Mouse (Mus musculus) heart, embryonic 16.5 days (tissue): ENCODE results near the gene Islr2. TPM values are rescaled to one million over a fixed set of nuclear protein-coding genes. Genes with fewer than 3 reads are reported as not detected.
"Not testable (repeated sequence)": the region's sequence is repeated elsewhere in the genome, so short reads cannot be mapped to it uniquely, and the experiment has no call there.

ENCODE experiments used
- ATAC-seq: fragments of 200-750 bp; cut with Nextera tagmentation; replicated peaks from 2 replicates; pipeline ENCODE4 v1.8.0; 2017; ENCODE audit warnings: moderate number of reproducible peaks; ENCODE audit not compliant: insufficient read depth, low FRiP score; ENCODE audit errors: extremely low read depth
- H3K27ac ChIP-seq: fragments of 300-500 bp; sonication (generic); 2 replicates; pipeline ENCODE4 v1.5.1; 2014; ENCODE audit warnings: mild to moderate bottlenecking, low read length, control low read depth, moderate library complexity
- H3K27me3 ChIP-seq: fragments of 300-500 bp; sonication (generic); 2 replicates; pipeline ENCODE4 v1.6.1; 2014; ENCODE audit warnings: low read length, mixed read lengths; ENCODE audit not compliant: control insufficient read depth, insufficient read depth
- H3K36me3 ChIP-seq: fragments of 300-500 bp; sonication (generic); 2 replicates; pipeline ENCODE4 v1.6.1; 2014; ENCODE audit not compliant: control insufficient read depth, insufficient read depth
- H3K4me1 ChIP-seq: fragments of 300-500 bp; sonication (generic); 2 replicates; pipeline ENCODE4 v1.6.1; 2014; ENCODE audit warnings: low read length, mixed read lengths; ENCODE audit not compliant: control insufficient read depth, insufficient read depth
- H3K4me2 ChIP-seq: fragments of 300-500 bp; sonication (generic); 2 replicates; pipeline ENCODE4 v1.6.1; 2014; ENCODE audit warnings: low read depth, mild to moderate bottlenecking, control low read depth, low read length
- H3K4me3 ChIP-seq: fragments of 300-500 bp; sonication (generic); 2 replicates; pipeline ENCODE4 v1.5.1; 2014; ENCODE audit warnings: mild to moderate bottlenecking, control low read depth, low read length
- H3K9ac ChIP-seq: fragments of 300-500 bp; sonication (generic); 2 replicates; pipeline ENCODE4 v1.6.1; 2014; ENCODE audit warnings: low read length, control low read depth
- H3K9me3 ChIP-seq: fragments of 300-500 bp; sonication (generic); replicated peaks from 2 replicates; pipeline ENCODE4 v1.6.1; 2016; ENCODE audit warnings: low read length; ENCODE audit not compliant: control insufficient read depth
- WGBS: fragments of 180-500 bp; shearing (Covaris S2); extraction: QIAGEN DNeasy Blood & Tissue Kit; methylation state at CpG from one replicate; pipeline ENCODE4 v1.1.7; 2014; 5-methylcytosine and 5-hydroxymethylcytosine counted together
- polyA plus RNA-seq: library from polyadenylated mRNA; unstranded; fragments of >200 nt; fragmentation: Nextera tagmentation; extraction: Ambion mirVana; gene quantifications from 2 replicates; pipeline ENCODE4 v1.2.1, GENCODE M21; 2015

The Islr2 gene
- polyA plus RNA-seq, result 0.07 and 0.22 TPM in 2 replicates

DNA sequence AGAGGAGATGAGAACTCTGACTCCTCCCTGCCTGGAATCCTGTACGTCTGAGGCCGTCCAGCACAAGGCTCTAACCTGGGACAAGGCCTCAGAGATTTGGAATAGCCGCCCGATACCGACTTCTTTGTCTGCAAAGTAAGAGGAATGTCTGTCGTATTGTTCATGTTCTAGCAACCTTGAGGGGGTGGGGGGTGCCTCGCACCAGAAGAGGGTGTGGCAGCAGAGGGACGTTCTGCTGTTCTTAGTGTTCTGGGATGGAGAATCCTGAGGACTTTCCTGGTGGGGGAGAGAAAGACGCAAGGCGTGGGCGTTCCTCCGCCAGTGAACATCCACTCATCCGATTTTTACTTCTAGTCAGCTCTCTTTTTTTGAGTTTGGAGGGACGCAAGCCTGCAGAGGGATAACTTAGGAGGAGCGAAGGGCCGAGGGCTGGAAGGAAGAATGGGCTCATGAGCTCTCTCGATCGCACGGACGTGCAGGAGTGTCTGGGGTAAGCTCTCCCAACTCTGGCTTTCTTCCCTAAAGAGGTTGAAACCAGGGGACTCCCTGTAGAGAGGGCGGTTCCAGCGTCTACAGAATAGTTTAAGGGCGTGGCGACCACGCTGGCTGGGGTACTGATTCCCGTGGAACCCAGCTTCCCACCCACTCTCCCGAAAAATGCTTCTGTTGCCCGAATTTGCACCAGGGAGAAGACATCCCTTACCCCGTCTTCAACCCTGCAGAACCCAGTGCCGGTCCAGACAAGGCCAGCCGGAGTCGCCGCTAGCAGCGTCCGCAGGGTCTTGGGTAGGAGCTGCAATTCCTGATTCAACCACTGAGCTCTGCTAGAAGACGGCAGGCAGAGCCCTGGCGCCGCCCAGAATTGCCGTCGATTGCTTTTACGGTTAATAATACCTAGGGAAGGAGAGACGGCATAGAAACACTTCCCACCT, at the start of gene Islr2, which contains the start of gene Islr:
Islr2 (minus strand) TSS at position 804 of the 932 bp plus-strand sequence.
Islr (minus strand) TSS at position 791 of the 932 bp plus-strand sequence.
- no peak within 1 kb of the TSS for H3K27ac ChIP-seq
- H3K9me3 ChIP-seq, result no peaks in the 10 kb centered on the region
- peaks cover 55% of the 10 kb centered on the region for H3K27me3 ChIP-seq
- H3K9ac ChIP-seq, result peak within 1 kb of the TSS; percentile 43; the same call in 1 of the 2 replicates
- 3% methylated on average over 42 of the region's 42 CpGs for WGBS
- peak; percentile 77 for ATAC-seq
- H3K4me2 ChIP-seq, result peak within 1 kb of the TSS; percentile 58
- H3K4me1 ChIP-seq, result peaks cover 15% of the 10 kb centered on the region
- H3K4me3 ChIP-seq, result peak within 1 kb of the TSS; percentile 44
- no peaks in the 10 kb centered on the region for H3K36me3 ChIP-seq

DNA sequence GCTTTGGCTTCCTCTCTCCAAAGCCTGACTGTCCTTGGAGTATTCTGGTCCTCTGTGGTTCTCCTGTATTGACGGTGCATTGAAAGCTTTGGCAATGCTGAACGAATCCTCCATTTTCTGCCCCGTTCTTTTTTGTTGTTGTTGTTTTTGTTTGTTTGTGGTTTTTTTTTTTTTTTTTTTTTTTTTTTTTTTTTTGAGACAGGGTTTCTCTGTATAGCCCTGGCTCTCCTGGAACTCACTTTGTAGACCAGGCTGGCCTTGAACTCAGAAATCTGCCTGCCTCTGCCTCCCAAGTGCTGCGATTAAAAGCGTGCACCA, 49.6 kb upstream of the Islr2 start:
- Histone ChIP-seq H3K9ac (peak overlapping the region; percentile 93), H3K4me3 (peak overlapping the region; percentile 94), H3K4me1 (peaks cover 17% of the 10 kb centered on the region), H3K27ac (peak overlapping the region; percentile 86), H3K4me2 (peak overlapping the region; percentile 90)
- H3K36me3 ChIP-seq, H3K27me3 ChIP-seq, H3K9me3 ChIP-seq, ATAC-seq: not testable (repeated sequence)
- 58% methylated on average over 5 of the region's 5 CpGs for WGBS

DNA sequence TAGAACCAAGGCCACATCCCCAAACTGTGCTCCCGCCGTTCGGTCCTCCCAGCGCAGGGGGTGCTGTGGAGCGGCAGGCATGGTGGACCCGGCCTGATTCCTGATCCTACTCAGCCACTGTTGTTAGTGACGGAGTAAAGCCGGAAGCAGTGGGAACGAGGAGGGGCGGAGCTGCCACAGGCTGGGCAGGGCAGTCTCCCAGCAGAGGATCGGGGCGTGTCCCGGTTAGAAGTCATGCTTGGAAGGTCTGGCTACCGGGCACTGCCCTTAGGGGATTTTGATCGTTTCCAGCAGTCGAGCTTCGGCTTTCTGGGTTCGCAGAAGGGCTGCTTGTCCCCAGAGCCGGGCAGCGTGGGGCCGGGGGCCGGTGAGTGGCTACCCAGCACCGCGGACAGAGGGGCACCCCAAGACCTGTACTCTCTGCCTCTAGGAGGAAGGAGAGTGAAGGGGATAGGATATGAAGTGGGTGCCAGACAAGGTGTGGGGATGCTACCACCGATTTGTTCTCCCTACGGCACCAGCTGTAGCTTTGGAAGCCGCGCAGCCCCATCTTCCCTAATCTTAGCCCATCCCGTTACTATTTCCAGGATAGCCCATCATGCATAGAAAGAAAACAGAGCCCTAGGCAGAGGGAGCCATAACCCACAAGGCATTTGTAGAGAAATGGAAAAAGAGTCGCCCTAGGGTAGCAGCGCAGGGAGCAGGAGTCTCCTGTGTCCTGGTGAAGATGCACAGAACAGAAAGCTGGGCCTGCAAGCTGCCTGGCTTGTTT, 49.1 kb upstream of the Islr2 start, which contains the start of gene Stoml1:
Stoml1 (plus strand) TSS at position 132 of the 772 bp plus-strand sequence.
- Histone ChIP-seq H3K27ac (peak within 1 kb of the TSS; percentile 86), H3K9ac (peak within 1 kb of the TSS; percentile 93), H3K36me3 (peaks cover 5% of the 10 kb centered on the region), H3K4me2 (peak within 1 kb of the TSS; percentile 90), H3K9me3 (no peaks in the 10 kb centered on the region), H3K27me3 (no peaks in the 10 kb centered on the region), H3K4me3 (peak within 1 kb of the TSS; percentile 94), H3K4me1 (peaks cover 22% of the 10 kb centered on the region)
- under 1% methylated on average over 31 of the region's 31 CpGs for WGBS
- ATAC-seq, result peak; percentile 96

DNA sequence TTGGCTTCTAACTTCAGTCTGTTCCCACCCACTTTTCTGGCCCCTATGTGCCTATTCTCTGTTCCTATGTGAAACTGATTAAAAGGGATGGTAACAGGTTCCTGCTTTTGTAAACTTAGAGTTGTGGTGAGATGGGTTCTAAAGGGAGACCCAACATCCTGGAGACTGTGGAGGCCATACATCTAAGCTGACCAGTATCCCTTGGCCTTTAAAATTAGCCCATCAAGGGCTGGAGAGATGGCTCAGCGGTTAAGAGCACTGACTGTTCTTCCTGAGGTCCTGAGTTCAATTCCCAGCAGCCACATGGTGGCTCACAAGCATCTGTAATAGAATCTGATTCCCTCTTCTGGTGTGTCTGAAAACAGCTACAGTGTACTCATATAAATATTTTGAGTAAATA, 46.6 kb upstream of the Islr2 start:
- H3K27me3 ChIP-seq, H3K36me3 ChIP-seq, H3K4me2 ChIP-seq, ATAC-seq, H3K4me3 ChIP-seq, H3K9me3 ChIP-seq: not testable (repeated sequence)
- 100% methylated on average over 1 of the region's 1 CpGs for whole genome bisulfite sequencing
- Histone ChIP-seq H3K4me1 (peaks cover 40% of the 10 kb centered on the region), H3K9ac (peak overlapping the region; percentile 82), H3K27ac (peak overlapping the region; percentile 92)

DNA sequence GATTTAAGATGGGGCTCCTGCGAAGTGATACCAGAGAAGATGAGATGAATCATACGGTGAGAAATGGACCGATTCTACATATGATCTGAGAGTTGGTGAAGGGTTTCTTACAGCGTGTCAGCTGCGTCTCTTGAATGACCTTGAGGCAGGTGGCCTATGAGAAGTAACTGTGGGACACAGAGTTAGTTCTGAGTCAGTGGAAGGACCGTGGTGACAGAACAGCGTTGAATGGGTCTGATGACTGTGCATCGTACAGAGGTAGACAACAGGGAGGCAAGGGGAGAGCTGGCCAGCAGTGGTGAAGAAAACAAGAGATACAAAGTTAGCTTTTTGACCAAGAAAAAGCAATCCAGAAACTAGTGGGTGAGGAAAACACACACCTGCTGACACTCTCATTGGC, 46.2 kb upstream of the Islr2 start:
- Histone ChIP-seq H3K27me3 (no peaks in the 10 kb centered on the region), H3K36me3 (0 out of 2 replicates have a peak, but pooled peaks cover 2% of the 10 kb centered on the region), H3K9ac (peak overlapping the region; percentile 82), H3K27ac (peak overlapping the region; percentile 92), H3K4me2 (peak overlapping the region; percentile 72), H3K9me3 (no peaks in the 10 kb centered on the region), H3K4me1 (peaks cover 40% of the 10 kb centered on the region), H3K4me3 (peak overlapping the region; percentile 72)
- 62% methylated on average over 8 of the region's 8 CpGs for WGBS
- no peak for ATAC-seq

DNA sequence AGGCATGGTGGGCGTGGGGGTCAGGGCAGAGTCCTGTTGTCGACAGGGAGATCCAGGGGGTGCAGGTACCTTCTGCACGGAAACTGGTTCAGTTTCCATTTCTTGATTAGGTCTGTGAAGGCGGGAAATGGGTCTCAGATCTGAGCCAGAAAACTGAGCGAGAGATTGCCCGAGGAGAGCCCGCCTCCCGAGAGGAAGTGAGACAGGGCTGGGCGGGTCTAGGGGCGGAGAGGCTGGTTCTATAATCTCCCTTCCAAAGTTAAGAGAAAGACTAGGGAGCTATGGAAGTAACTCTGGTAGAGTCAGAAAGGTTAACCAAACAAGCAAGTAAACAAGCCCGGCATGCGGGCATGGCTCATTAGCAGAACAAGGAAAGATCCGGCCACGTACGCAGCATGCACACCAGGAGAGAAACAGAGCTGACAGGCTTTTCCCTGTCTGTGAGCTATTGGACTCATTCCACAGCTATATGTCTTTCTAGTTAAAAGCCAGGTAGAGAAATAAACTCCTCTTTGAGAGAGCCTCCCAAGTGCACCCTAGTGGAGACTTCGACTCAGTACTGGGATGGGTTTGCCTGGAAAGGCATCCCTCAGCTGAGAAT, 45.6 kb upstream of the Islr2 start, which contains the start of gene Pml:
Pml (minus strand) TSS at position 195 of the 601 bp plus-strand sequence.
- H3K27me3 ChIP-seq, result no peaks in the 10 kb centered on the region
- H3K4me3 ChIP-seq, result peak within 1 kb of the TSS; percentile 72
- H3K9ac ChIP-seq, result peak within 1 kb of the TSS; percentile 82
- H3K9me3 ChIP-seq, result no peaks in the 10 kb centered on the region
- H3K36me3 ChIP-seq, result 0 out of 2 replicates have a peak, but pooled peaks cover 2% of the 10 kb centered on the region
- peak within 1 kb of the TSS; percentile 92 for H3K27ac ChIP-seq
- under 1% methylated on average over 16 of the region's 16 CpGs for WGBS
- peaks cover 40% of the 10 kb centered on the region for H3K4me1 ChIP-seq
- ATAC-seq, result peak; percentile 58
- H3K4me2 ChIP-seq, result peak within 1 kb of the TSS; percentile 72

DNA sequence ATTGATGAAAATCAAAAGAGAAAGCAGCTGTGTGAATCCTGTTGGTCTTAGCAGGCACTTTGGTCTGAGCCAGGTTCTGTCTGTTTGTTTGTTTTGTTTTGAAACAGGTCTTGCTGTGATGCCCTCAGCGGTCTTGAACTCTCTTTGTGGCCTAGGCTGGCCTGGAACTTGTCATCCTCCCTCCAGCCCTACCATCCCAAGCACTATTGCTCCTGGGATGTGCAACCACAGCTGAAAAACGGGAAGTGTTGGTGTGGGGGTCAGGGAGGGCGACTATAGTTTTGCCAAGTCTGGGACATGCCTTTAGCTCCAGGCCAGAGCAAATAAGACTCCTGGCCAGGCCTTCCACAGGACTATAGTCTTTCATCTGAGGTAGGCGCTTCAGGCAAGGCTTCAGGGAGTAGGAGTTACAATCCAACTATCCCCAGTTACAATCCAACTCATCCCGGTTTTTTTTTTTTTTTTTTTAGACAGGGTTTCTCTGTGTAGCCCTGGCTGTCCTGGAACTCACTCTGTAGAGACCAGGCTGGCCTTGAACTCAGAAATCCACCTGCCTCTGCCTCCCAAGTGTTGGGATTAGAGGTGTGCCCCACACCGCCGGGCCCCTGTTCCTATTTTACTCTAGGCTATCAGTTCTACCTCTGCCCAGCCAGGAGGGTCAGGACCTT, 44.8 kb upstream of the Islr2 start:
- peak overlapping the region; percentile 72 for H3K4me3 ChIP-seq
- peak overlapping the region; percentile 82 for H3K9ac ChIP-seq
- WGBS, result 24% methylated on average over 7 of the region's 7 CpGs
- H3K9me3 ChIP-seq, result no peaks in the 10 kb centered on the region
- 0 out of 2 replicates have a peak, but pooled peaks cover 2% of the 10 kb centered on the region for H3K36me3 ChIP-seq
- peak overlapping the region; percentile 92 for H3K27ac ChIP-seq
- ATAC-seq, result no peak
- peaks cover 40% of the 10 kb centered on the region for H3K4me1 ChIP-seq
- no peaks in the 10 kb centered on the region for H3K27me3 ChIP-seq
- peak overlapping the region; percentile 72 for H3K4me2 ChIP-seq

DNA sequence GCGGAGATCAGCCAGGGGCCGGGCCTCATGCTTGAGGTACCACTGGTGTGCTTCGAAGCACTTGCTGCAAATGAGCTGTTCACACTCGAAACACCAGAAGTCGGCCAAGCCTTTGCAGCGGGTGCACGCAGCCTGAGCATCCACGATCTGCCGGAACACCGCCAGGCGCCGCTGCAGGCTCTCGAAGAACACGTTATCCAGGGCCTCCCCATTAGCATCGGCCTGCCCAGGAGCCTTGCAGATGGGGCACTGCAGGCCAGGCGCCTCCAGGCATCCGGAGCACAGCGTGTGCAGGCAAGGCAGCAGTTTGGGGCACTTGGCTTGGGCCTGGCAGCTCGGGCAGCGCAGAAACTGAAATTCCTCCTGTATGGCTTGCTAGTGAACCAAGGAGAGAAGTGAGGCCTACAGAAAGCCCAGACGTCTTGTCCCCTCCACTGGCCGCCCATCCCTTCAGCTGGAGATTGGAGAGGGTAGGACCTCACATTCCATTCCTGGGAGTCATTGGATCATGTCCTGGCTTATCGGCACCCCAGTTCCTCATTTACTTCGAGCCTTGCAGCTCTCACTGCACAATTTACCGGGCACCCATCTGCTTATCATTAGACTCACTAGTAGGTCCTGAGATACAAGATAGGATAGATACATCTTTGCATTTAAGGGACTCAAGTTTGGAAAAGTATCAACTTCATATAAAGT, 43.1 kb upstream of the Islr2 start:
- peak overlapping the region; percentile 72 for H3K4me2 ChIP-seq
- H3K4me1 ChIP-seq, result peaks cover 48% of the 10 kb centered on the region
- H3K27me3 ChIP-seq, result no peaks in the 10 kb centered on the region
- H3K36me3 ChIP-seq, result 0 out of 2 replicates have a peak, but pooled peaks cover 2% of the 10 kb centered on the region
- peak; percentile 71; the same call in 1 of the 2 replicates for ATAC-seq
- H3K27ac ChIP-seq, result peak overlapping the region; percentile 72
- H3K9me3 ChIP-seq, result no peaks in the 10 kb centered on the region
- H3K4me3 ChIP-seq, result peak overlapping the region; percentile 49
- WGBS, result 6% methylated on average over 25 of the region's 25 CpGs
- H3K9ac ChIP-seq, result peak overlapping the region; percentile 77
